Mouse (Mus musculus): ENCODE measurements around the gene Med12.

DNA sequence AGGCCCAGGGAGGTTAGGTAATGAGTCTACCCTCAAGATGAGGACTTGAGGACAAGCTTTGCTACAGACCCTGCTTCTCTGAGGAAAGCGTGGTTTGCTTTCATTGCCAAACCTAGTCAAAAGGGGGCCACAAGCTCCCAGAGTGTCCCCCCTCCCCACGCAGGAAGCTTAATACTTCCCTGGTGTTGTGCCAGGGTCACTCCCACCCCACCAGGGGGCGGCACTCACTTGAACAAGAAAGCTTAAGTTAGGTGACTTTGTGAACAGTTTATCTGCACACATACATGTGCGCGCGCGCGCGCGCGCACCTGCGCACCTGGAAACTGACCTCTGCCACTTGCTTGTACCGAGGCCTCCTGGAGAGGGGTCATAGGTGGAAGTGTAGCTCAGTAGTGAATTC, 17.2 kb upstream of the Med12 start:
- peak; percentile 46; the same call in 1 of the 2 replicates for TF ChIP-seq CTCF (IDR thresholded peaks at IDR 0.05; ENCODE audit: borderline replicate concordance, control insufficient read depth, extremely low read depth, insufficient read depth, low read length, poor library complexity)
- no peak for TF ChIP-seq POLR2A (IDR thresholded peaks at IDR 0.05; ENCODE audit: control insufficient read depth, extremely low read depth, insufficient read depth, low read length, poor library complexity)

All from thymus, adult 2 months (tissue).